Mouse (Mus musculus) liver, embryonic 13.5 days (tissue): ENCODE results near the gene Tas2r123. TPM values are rescaled to one million over a fixed set of nuclear protein-coding genes. Genes with fewer than 3 reads are reported as not detected.

Experiments
- ATAC-seq: fragments of 200-750 bp; cut with Nextera tagmentation; 2 replicates; pipeline ENCODE4 v1.8.0; 2017; ENCODE audit warnings: low read depth, mild to moderate bottlenecking, moderate number of reproducible peaks, moderate library complexity
- DNase-seq: peaks from one replicate; pipeline ENCODE4 v3.0.0; 2022
- H3K27ac ChIP-seq: fragments of 300-500 bp; sonication (generic); 2 replicates; pipeline ENCODE4 v1.5.1; 2015; ENCODE audit warnings: moderate library complexity, mild to moderate bottlenecking, inconsistent platforms
- H3K27me3 ChIP-seq: fragments of 300-500 bp; sonication (generic); 2 replicates; pipeline ENCODE4 v1.6.1; 2015; ENCODE audit warnings: mild to moderate bottlenecking, inconsistent platforms
- H3K36me3 ChIP-seq: fragments of 300-500 bp; sonication (generic); 2 replicates; pipeline ENCODE4 v1.6.1; 2015; ENCODE audit warnings: mild to moderate bottlenecking, inconsistent platforms
- H3K4me1 ChIP-seq: fragments of 300-500 bp; sonication (generic); replicated peaks from 2 replicates; pipeline ENCODE4 v1.6.1; 2015; ENCODE audit warnings: inconsistent platforms
- H3K4me2 ChIP-seq: fragments of 300-500 bp; sonication (generic); 2 replicates; pipeline ENCODE4 v1.6.1; 2015; ENCODE audit warnings: inconsistent platforms, mild to moderate bottlenecking, moderate library complexity
- H3K4me3 ChIP-seq: fragments of 300-500 bp; sonication (generic); replicated peaks from 2 replicates; pipeline ENCODE4 v1.5.1; 2015; ENCODE audit warnings: mild to moderate bottlenecking, inconsistent platforms
- H3K9ac ChIP-seq: fragments of 300-500 bp; sonication (generic); 2 replicates; pipeline ENCODE4 v1.6.1; 2015; ENCODE audit warnings: mild to moderate bottlenecking, inconsistent platforms
- H3K9me3 ChIP-seq: fragments of 300-500 bp; sonication (generic); replicated peaks from 2 replicates; pipeline ENCODE4 v1.6.1; 2016; ENCODE audit warnings: inconsistent platforms
- WGBS: fragments of 180-500 bp; shearing (Covaris S2); methylation state at CpG from one replicate; pipeline ENCODE4 v1.1.7; 2015; ENCODE audit not compliant: insufficient replicate concordance; 5-methylcytosine and 5-hydroxymethylcytosine counted together
- polyA plus RNA-seq: library from polyadenylated mRNA; unstranded; fragments of >200 nt; fragmentation: Nextera tagmentation; extraction: Ambion mirVana; gene quantifications from 2 replicates; pipeline ENCODE4 v1.2.1, GENCODE M21; 2015

The Tas2r123 gene
- not detected in 2 replicates for polyA plus RNA-seq

DNA sequence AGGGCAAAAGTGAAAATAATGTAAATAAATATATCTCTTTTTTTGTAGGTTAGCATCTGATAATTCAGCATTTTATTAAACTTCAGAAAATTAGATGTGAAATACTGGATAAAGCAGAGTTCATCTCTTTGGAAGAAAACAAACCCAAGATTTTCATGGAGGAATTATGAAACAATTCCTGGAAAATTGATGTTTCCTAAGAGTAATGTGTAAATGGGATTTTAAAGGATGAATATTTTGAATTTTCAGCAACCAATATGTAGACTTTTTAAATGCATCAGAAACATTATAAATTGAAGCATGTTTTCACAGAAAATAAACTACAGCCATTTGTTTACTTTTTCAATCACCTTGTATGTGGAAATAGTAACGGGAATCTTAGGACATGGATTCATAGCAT lies at the start of gene Tas2r123:
Gene Tas2r123 (plus strand): TSS at position 301 of the 400 bp plus-strand sequence.
- no peak for ATAC-seq
- WGBS: 48% methylated on average over 1 of the region's 1 CpGs

DNA sequence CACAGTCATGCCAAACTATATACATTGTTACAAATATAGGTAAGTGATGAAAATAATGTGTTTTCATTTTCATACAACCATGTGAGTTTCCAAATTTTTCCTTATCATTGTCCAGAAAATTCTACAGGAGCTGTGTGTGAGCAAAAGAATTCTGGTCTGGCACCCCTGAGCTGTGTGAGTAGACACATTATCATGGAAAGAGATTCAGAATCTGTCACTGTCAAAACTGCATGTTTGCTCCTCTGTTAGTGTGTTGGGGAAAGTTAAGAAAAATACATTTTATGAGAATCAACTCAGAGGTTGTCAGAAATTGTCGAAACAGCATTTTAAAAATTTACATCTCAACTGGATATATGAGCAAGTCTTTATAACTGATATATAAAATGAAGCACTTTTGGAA lies 44.4 kb upstream of the Tas2r123 start, which contains the start of gene Tas2r117:
Gene Tas2r117 (plus strand): TSS at position 301 of the 400 bp plus-strand sequence.
- H3K4me3 ChIP-seq: no peak within 1 kb of the TSS
- H3K4me2 ChIP-seq: no peak within 1 kb of the TSS
- no peak for DNase-seq
- H3K27me3 ChIP-seq: no peaks in the 10 kb centered on the region
- no peaks in the 10 kb centered on the region for H3K4me1 ChIP-seq
- H3K27ac ChIP-seq: no peak within 1 kb of the TSS
- H3K36me3 ChIP-seq: no peaks in the 10 kb centered on the region
- no peak for ATAC-seq
- H3K9me3 ChIP-seq: no peaks in the 10 kb centered on the region
- no peak within 1 kb of the TSS for H3K9ac ChIP-seq
- 63% methylated on average over 1 of the region's 1 CpGs for WGBS

More for the DNA sequence above, at the start of gene Tas2r123:
- H3K9ac ChIP-seq: no peak within 1 kb of the TSS
- no peaks in the 10 kb centered on the region for H3K27me3 ChIP-seq
- no peaks in the 10 kb centered on the region for H3K9me3 ChIP-seq
- no peaks in the 10 kb centered on the region for H3K4me1 ChIP-seq
- no peak within 1 kb of the TSS for H3K4me3 ChIP-seq
- H3K27ac ChIP-seq: no peak within 1 kb of the TSS
- no peaks in the 10 kb centered on the region for H3K36me3 ChIP-seq
- no peak within 1 kb of the TSS for H3K4me2 ChIP-seq
- DNase-seq: no peak

DNA sequence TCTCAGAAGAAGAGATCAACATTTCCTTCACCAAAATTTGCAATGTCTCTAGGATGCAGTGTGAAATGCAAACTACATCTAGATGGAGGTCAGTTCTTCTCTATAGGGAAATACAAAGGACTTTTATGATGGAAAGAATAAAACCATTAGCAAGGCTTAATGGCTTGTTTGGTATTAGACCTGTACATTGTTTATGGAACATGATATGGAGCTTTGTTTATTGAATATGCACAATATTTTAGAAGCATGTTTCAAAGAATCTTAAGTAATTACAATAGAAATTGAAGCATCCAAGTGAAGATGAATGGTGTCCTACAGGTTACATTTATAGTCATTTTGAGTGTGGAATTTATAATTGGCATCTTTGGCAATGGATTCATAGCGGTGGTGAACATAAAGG lies 8.2 kb downstream of the Tas2r123 start, which contains the start of gene Tas2r116:
Gene Tas2r116 (plus strand): TSS at position 301 of the 400 bp plus-strand sequence.
- 42% methylated on average over 1 of the region's 1 CpGs for WGBS

DNA sequence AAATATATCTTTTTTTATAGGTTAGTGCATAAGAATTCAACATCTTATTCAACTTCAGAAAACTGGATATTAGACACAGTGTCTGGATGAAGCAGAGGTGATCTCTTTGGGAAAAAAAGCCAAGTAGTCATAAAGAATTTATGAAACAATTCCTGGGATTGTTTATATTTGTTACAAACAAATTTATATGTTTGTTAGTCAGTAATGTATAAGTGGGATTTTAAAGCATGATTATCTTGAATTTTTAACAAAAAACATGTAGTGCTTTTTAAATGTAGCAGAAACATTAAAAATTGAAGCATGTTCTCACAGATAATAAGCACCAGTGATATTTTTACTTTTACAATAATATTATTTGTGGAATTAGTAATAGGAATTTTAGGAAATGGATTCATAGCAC lies 20.8 kb downstream of the Tas2r123 start, which contains the start of gene Tas2r110:
Gene Tas2r110 (plus strand): TSS at position 301 of the 400 bp plus-strand sequence.
- H3K4me1 ChIP-seq: no peaks in the 10 kb centered on the region
- no peaks in the 10 kb centered on the region for H3K27me3 ChIP-seq
- no peaks in the 10 kb centered on the region for H3K9me3 ChIP-seq
- DNase-seq (no peak), ATAC-seq (no peak)
- no peak within 1 kb of the TSS for H3K27ac ChIP-seq
- H3K4me3 ChIP-seq: no peak within 1 kb of the TSS
- no peaks in the 10 kb centered on the region for H3K36me3 ChIP-seq
- H3K4me2 ChIP-seq: no peak within 1 kb of the TSS
- H3K9ac ChIP-seq: no peak within 1 kb of the TSS

More for the DNA sequence above, 8.2 kb downstream of the Tas2r123 start, which contains the start of gene Tas2r116:
- no peaks in the 10 kb centered on the region for H3K4me1 ChIP-seq
- ATAC-seq (no peak), DNase-seq (no peak)
- no peak within 1 kb of the TSS for H3K4me3 ChIP-seq
- H3K36me3 ChIP-seq: no peaks in the 10 kb centered on the region
- H3K27ac ChIP-seq: no peak within 1 kb of the TSS
- H3K4me2 ChIP-seq: no peak within 1 kb of the TSS
- H3K9ac ChIP-seq: no peak within 1 kb of the TSS
- H3K9me3 ChIP-seq: no peaks in the 10 kb centered on the region
- H3K27me3 ChIP-seq: no peaks in the 10 kb centered on the region

DNA sequence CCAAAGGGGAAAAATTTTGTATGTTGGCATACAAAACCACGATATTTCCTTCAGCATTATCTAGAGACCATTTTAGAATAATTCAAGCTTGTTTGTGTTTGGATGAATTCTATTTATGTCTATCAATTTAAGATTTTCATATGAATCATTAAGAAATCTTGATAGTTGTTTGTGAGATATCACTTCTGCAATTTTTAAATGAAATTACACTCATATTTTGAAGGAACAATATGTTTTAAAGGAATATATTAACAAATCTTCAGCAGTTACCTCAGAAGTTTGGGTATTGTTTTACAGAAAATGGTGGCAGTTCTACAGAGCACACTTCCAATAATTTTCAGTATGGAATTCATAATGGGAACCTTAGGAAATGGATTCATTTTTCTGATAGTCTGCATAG lies 45.8 kb downstream of the Tas2r123 start, which contains the start of gene Tas2r113:
Gene Tas2r113 (plus strand): TSS at position 301 of the 400 bp plus-strand sequence.
- Histone ChIP-seq H3K4me1 (no peaks in the 10 kb centered on the region), H3K27ac (no peak within 1 kb of the TSS), H3K27me3 (no peaks in the 10 kb centered on the region), H3K9me3 (no peaks in the 10 kb centered on the region), H3K36me3 (no peaks in the 10 kb centered on the region), H3K9ac (no peak within 1 kb of the TSS), H3K4me2 (no peak within 1 kb of the TSS), H3K4me3 (no peak within 1 kb of the TSS)
- no peak for DNase-seq
- 56% methylated on average over 1 of the region's 1 CpGs for WGBS
- ATAC-seq: no peak

Other genes starting within 250 kb of the Tas2r123 start
- not detected in 2 replicates for gene A630073D07Rik, start 195.6 kb upstream of the Tas2r123 start, polyA plus RNA-seq
- not detected in 2 replicates for gene Tas2r120, start 190.2 kb upstream of the Tas2r123 start, polyA plus RNA-seq
- not detected in 2 replicates for gene Tas2r121, start 146.1 kb upstream of the Tas2r123 start, polyA plus RNA-seq
- not detected in 2 replicates for gene Tas2r122, start 135.2 kb upstream of the Tas2r123 start, polyA plus RNA-seq
- not detected in 2 replicates for gene Tas2r115, start 109.1 kb upstream of the Tas2r123 start, polyA plus RNA-seq
- gene Tas2r124, start 92.4 kb upstream of the Tas2r123 start, polyA plus RNA-seq: not detected in 2 replicates
- gene Tas2r102, start 85.0 kb upstream of the Tas2r123 start, polyA plus RNA-seq: not detected in 2 replicates
- not detected in 2 replicates for gene Tas2r136, start 69.0 kb upstream of the Tas2r123 start, polyA plus RNA-seq
- not detected in 2 replicates for gene Tas2r117, start 44.3 kb upstream of the Tas2r123 start, polyA plus RNA-seq
- not detected in 2 replicates for gene Tas2r116, start 8.3 kb downstream of the Tas2r123 start, polyA plus RNA-seq
- gene Tas2r110, start 20.9 kb downstream of the Tas2r123 start, polyA plus RNA-seq: not detected in 2 replicates
- not detected in 2 replicates for gene Tas2r113, start 45.9 kb downstream of the Tas2r123 start, polyA plus RNA-seq
- not detected in 2 replicates for gene Tas2r125, start 62.5 kb downstream of the Tas2r123 start, polyA plus RNA-seq
- gene Tas2r129, start 104.0 kb downstream of the Tas2r123 start, polyA plus RNA-seq: not detected in 2 replicates
- gene Tas2r131, start 110.8 kb downstream of the Tas2r123 start, polyA plus RNA-seq: not detected in 2 replicates
- gene Tas2r109, start 133.8 kb downstream of the Tas2r123 start, polyA plus RNA-seq: not detected in 2 replicates
- gene Tas2r103, start 190.0 kb downstream of the Tas2r123 start, polyA plus RNA-seq: not detected in 2 replicates
- gene Tas2r140, start 208.7 kb downstream of the Tas2r123 start, polyA plus RNA-seq: not detected in 2 replicates